Mouse (Mus musculus): Measurements from ENCODE around the gene Acadl.

GRCm38 (mm10) chr1:66821966-66822365 is 41.1 kb downstream of the Acadl start:
- TF ChIP-seq POLR2A (IDR thresholded peaks at IDR 0.05; ENCODE audit: low read depth, low read length) (no peak), CTCF (IDR thresholded peaks at IDR 0.05; ENCODE audit: extremely low read depth, insufficient read length, insufficient replicate concordance, low read depth, low read length) (no peak)
